Mouse (Mus musculus): ENCODE measurements at regions not wholly inside any gene's neighbourhood (a gene's known extent, or its start where the extent isn't known, plus 50 kb on each side); places are given as distances from the start of the nearest gene placed in this dataset.

- in situ Hi-C loops (cut with MboI, MseI), result no loop called here
Measured at GRCm38 (mm10) chr8:51764204-51764603, 1747.3 kb upstream of the Aga start.

DNA sequence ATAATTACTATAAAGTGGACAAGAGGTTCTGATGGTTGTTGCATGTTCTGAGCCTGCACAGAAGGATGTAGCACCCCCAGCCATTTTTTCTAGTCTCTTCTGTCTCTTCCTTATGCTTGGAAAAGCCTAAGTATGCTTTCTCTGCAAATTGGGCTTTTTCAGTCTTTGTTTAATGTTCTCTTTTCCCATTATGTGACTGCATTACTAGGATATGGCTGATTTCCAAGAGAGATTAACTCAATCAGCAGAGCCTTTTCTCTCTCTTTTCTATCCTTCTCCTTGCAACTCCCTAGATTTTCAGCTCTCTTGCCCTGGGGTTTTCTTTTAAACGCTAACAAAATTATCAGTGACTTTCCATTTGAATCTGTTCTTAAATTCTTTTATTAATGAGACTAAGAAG is 1702.1 kb upstream of the Aga start:
- in situ Hi-C loops (cut with MboI, MseI), result loop anchor here (25.0 kb wide), 1 partner anchor 1872 kb away; no protein-coding TSS in a partner anchor
